Mouse (Mus musculus): ENCODE results near the gene Satl1.

DNA sequence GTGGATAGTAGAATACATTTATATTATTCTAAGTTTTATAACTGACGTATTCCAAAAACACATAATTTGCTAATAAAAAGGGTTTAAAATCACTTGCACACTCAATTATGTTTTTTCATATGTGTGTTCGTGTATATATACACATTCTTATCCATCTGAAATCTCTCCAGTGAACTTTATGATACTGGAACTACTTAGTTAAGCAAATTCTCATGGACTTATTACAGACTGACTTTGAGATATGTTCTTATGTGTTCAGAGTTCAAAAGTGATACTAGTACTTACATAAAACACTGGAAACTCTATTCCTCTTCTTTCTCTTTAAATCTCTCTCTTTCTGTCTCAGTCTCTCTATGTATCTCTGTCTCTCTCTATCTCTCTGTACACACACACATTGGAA lies 31.5 kb upstream of the Satl1 start:
- no peak for TF ChIP-seq ZNF384 (IDR thresholded peaks at IDR 0.05; ENCODE audit: low read depth, low read length)
- TF ChIP-seq CHD2 (IDR thresholded peaks at IDR 0.05; ENCODE audit: low read depth, low read length) = no peak

All from ES-E14 (cell line).